Mouse (Mus musculus): ENCODE measurements around the gene Grid2.

DNA sequence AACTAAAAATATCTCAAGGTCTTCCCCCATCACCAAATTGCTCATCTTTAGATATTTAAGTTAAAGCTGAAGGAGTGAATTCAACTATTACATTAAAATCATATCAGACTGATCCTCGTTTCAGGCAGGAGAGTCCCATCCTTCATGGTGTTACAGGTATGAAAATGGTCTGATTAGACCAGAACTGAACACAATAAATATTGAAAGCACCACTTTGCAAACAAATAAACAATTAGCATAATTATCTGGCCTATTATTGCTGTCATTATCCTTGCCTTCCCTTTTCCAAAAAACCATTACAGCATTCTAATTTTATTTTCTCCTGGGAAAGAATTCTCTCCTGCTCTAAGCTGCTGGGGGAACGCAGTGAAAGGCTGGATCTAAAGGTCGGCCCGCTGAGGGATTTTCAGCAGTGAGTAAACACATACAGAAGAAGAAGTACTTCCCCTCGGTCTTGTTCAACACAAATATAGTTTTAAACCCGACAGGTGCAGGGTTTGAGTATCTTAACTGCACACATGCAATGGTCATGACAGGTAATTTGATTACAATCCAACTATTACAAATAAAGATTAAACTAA, 622.2 kb downstream of the Grid2 start:
- TF ChIP-seq POLR2AphosphoS5 (IDR thresholded peaks at IDR 0.05; ENCODE audit: borderline replicate concordance, low read depth, low read length), result no peak
- no peak for TF ChIP-seq POLR2A (IDR thresholded peaks at IDR 0.05; ENCODE audit: control insufficient read depth in 1 of 2, insufficient read depth in 1 of 2, low read depth in 1 of 2, low read length in 2 of 2, poor library complexity in 1 of 2)
- TF ChIP-seq EP300 (IDR thresholded peaks at IDR 0.05; ENCODE audit: low read depth in 1 of 2, low read length in 2 of 2), result no peak
- TF ChIP-seq USF1 (IDR thresholded peaks at IDR 0.05; ENCODE audit: low read depth, low read length), result no peak

All from MEL (cell line).